Mouse (Mus musculus) CD4-positive naive resting alpha-beta T cell, adult 57 days (primary cell): ENCODE data around the gene Adam22. TPM values are rescaled to one million over a fixed set of nuclear protein-coding genes. Genes with fewer than 3 reads are reported as not detected.

Source experiments
- total RNA-seq: library from RNA; stranded (reverse); gene quantifications from one replicate; pipeline ENCODE4 v1.2.4, GENCODE M21; 2023

The Adam22 gene
- not detected for total RNA-seq

GRCm38 (mm10) chr5:8367614-8368327 is at the start of gene Adam22:
Gene Adam22 (minus strand): TSS chr5:8368160.

GRCm38 (mm10) chr5:8045855-8046254 is 322.1 kb downstream of the Adam22 start, which contains the start of gene Sri:
Gene Sri (plus strand): TSS chr5:8046078.

Other genes with a start within 250 kb of the Adam22 start
- 84.5 TPM for gene Dbf4, start 54.6 kb upstream of the Adam22 start, total RNA-seq
- gene Slc25a40, start 54.7 kb upstream of the Adam22 start, total RNA-seq = 37.7 TPM